Mouse (Mus musculus) myocyte (in vitro differentiated cells): ENCODE data around the gene Ssh1. TPM values are rescaled to one million over a fixed set of nuclear protein-coding genes. Genes with fewer than 3 reads are reported as not detected.

Experiments
- H3K27me3 ChIP-seq: one replicate; pipeline ENCODE4 v1.6.1; 2011; ENCODE audit not compliant: control insufficient read depth, insufficient read depth, insufficient read length
- H3K36me3 ChIP-seq: one replicate; pipeline ENCODE4 v1.6.1; 2011; ENCODE audit not compliant: control insufficient read depth, insufficient read depth
- H3K4me2 ChIP-seq: one replicate; pipeline ENCODE4 v1.6.1; 2011; ENCODE audit warnings: low read depth, control low read depth
- H3K4me3 ChIP-seq: one replicate; pipeline ENCODE4 v1.5.1; 2011; ENCODE audit warnings: mild to moderate bottlenecking, control low read depth, moderate library complexity
- H3K79me2 ChIP-seq: one replicate; pipeline ENCODE4 v1.6.1; 2011; ENCODE audit not compliant: control insufficient read depth, insufficient read depth
- H3ac ChIP-seq: one replicate; pipeline ENCODE4 v1.6.1; 2011; ENCODE audit not compliant: control insufficient read depth, insufficient read length
- CEBPB ChIP-seq: IDR thresholded peaks from 2 replicates; pipeline ENCODE4 v1.6.1; 2011; ENCODE audit warnings: mild to moderate bottlenecking, moderate library complexity; ENCODE audit not compliant: poor library complexity, insufficient read depth, severe bottlenecking
- E2F4 ChIP-seq: IDR thresholded peaks from one replicate; pipeline ENCODE4 v1.6.1; 2011; ENCODE audit warnings: mild to moderate bottlenecking, control low read depth, moderate library complexity; ENCODE audit not compliant: insufficient read depth
- MAX ChIP-seq: IDR thresholded peaks from one replicate; pipeline ENCODE4 v1.6.1; 2011; ENCODE audit warnings: low read depth, mild to moderate bottlenecking, control low read depth
- MYOD1 ChIP-seq, 3 experiments: IDR thresholded peaks; one replicate each; pipeline ENCODE4 v1.6.1; 2011; ENCODE audit warnings: control low read depth in 2 of 3, low read depth in 2 of 3, mild to moderate bottlenecking in 2 of 3, moderate library complexity in 1 of 3; ENCODE audit not compliant: insufficient read length in 2 of 3, control insufficient read depth in 1 of 3
- MYOG ChIP-seq, 3 experiments: IDR thresholded peaks; one replicate each; pipeline ENCODE4 v1.6.1; 2011; ENCODE audit warnings: control low read depth in 2 of 3, low read depth in 2 of 3, mild to moderate bottlenecking in 2 of 3; ENCODE audit not compliant: insufficient read length in 2 of 3, control insufficient read depth in 1 of 3, insufficient read depth in 1 of 3
- POLR2A ChIP-seq: IDR thresholded peaks from one replicate; pipeline ENCODE4 v1.6.1; 2011; ENCODE audit warnings: low read depth, mild to moderate bottlenecking, control low read depth, moderate library complexity; ENCODE audit not compliant: insufficient read length
- POLR2AphosphoS2 ChIP-seq: IDR thresholded peaks from one replicate; pipeline ENCODE4 v1.6.1; 2011; ENCODE audit warnings: low read depth, control low read depth; ENCODE audit not compliant: insufficient read length
- REST ChIP-seq: IDR thresholded peaks from one replicate; pipeline ENCODE4 v1.6.1; 2011; ENCODE audit warnings: mild to moderate bottlenecking, control low read depth, moderate library complexity; ENCODE audit not compliant: insufficient read depth, insufficient read length
- SRF ChIP-seq: IDR thresholded peaks from one replicate; pipeline ENCODE4 v1.6.1; 2011; ENCODE audit warnings: low read depth; ENCODE audit not compliant: control insufficient read depth, insufficient read length
- TCF12 ChIP-seq: IDR thresholded peaks from one replicate; pipeline ENCODE4 v1.6.1; 2011; ENCODE audit warnings: mild to moderate bottlenecking, control low read depth; ENCODE audit not compliant: poor library complexity, insufficient read depth, severe bottlenecking
- TCF3 ChIP-seq: IDR thresholded peaks from one replicate; pipeline ENCODE4 v1.6.1; 2011; ENCODE audit warnings: low read depth, control low read depth; ENCODE audit not compliant: insufficient read length
- USF1 ChIP-seq: IDR thresholded peaks from one replicate; pipeline ENCODE4 v1.6.1; 2011; ENCODE audit warnings: low read depth, mild to moderate bottlenecking, control low read depth, moderate library complexity
- polyA plus RNA-seq: library from polyadenylated mRNA; unstranded; fragments of >200 nt; fragmentation: generic; extraction: Trizol; gene quantifications from one replicate; pipeline ENCODE4 v1.2.1, GENCODE M21; 2012; ENCODE audit warnings: missing spikeins

The Ssh1 gene
- polyA plus RNA-seq, 1 experiment = 3.4 TPM

GRCm38 (mm10) chr5:113907786-113908567 lies 85.7 kb downstream of the Ssh1 start:
- Histone ChIP-seq H3K4me2 (peak overlapping the region; percentile 89), H3K79me2 (peaks cover 52% of the 10 kb centered on the region), H3K36me3 (no peaks in the 10 kb centered on the region), H3ac (peak overlapping the region; percentile 87), H3K27me3 (no peaks in the 10 kb centered on the region), H3K4me3 (peak overlapping the region; percentile 32)
- TF ChIP-seq MYOD1 (IDR thresholded peaks at IDR 0.05; ENCODE audit: control insufficient read depth in 1 of 3, insufficient read length in 2 of 3, low read depth in 2 of 3) = peak in 1 of 3 experiments; percentile 19
- no peak for TF ChIP-seq REST
- TF ChIP-seq USF1 = no peak
- TF ChIP-seq TCF12 = no peak
- TF ChIP-seq TCF3 = no peak
- TF ChIP-seq CEBPB = no peak
- TF ChIP-seq SRF = no peak
- no peak for TF ChIP-seq POLR2AphosphoS2
- TF ChIP-seq POLR2A = peak; percentile 16
- no peak for TF ChIP-seq MAX
- no peak for TF ChIP-seq MYOG (IDR thresholded peaks at IDR 0.05; ENCODE audit: control insufficient read depth in 1 of 3, insufficient read depth in 1 of 3, insufficient read length in 2 of 3, low read depth in 2 of 3)
- no peak for TF ChIP-seq E2F4

- Histone ChIP-seq H3K4me3 (peak overlapping the region; percentile 32), H3K79me2 (peaks cover 61% of the 10 kb centered on the region), H3K4me2 (peak overlapping the region; percentile 89), H3ac (peak overlapping the region; percentile 87), H3K27me3 (no peaks in the 10 kb centered on the region), H3K36me3 (no peaks in the 10 kb centered on the region)
- TF ChIP-seq SRF = no peak
- TF ChIP-seq REST = no peak
- TF ChIP-seq POLR2A = no peak
- TF ChIP-seq MYOG (IDR thresholded peaks at IDR 0.05; ENCODE audit: control insufficient read depth in 1 of 3, insufficient read depth in 1 of 3, insufficient read length in 2 of 3, low read depth in 2 of 3) = no peak
- no peak for TF ChIP-seq E2F4
- TF ChIP-seq MAX = no peak
Observed at GRCm38 (mm10) chr5:113906958-113907735, 86.5 kb downstream of the Ssh1 start.

GRCm38 (mm10) chr5:113904987-113905386 lies 88.7 kb downstream of the Ssh1 start:
- H3K36me3 ChIP-seq = no peaks in the 10 kb centered on the region
- H3K27me3 ChIP-seq = no peaks in the 10 kb centered on the region
- H3ac ChIP-seq = no peak overlapping the region
- H3K4me2 ChIP-seq = peak overlapping the region; percentile 13
- TF ChIP-seq TCF3 = no peak
- no peak for TF ChIP-seq TCF12
- TF ChIP-seq MYOD1 (IDR thresholded peaks at IDR 0.05; ENCODE audit: control insufficient read depth in 1 of 3, insufficient read length in 2 of 3, low read depth in 2 of 3) = no peak
- no peak for TF ChIP-seq SRF
- no peak for TF ChIP-seq E2F4
- no peak for TF ChIP-seq MAX
- TF ChIP-seq CEBPB = no peak
- TF ChIP-seq POLR2A = no peak
- no peak for TF ChIP-seq MYOG (IDR thresholded peaks at IDR 0.05; ENCODE audit: control insufficient read depth in 1 of 3, insufficient read depth in 1 of 3, insufficient read length in 2 of 3, low read depth in 2 of 3)
- no peak for TF ChIP-seq REST
- TF ChIP-seq USF1 = no peak
- TF ChIP-seq POLR2AphosphoS2 = no peak
- H3K79me2 ChIP-seq = peaks cover 80% of the 10 kb centered on the region
- H3K4me3 ChIP-seq = no peak overlapping the region

GRCm38 (mm10) chr5:113902983-113903382 lies 90.7 kb downstream of the Ssh1 start:
- Histone ChIP-seq H3K27me3 (no peaks in the 10 kb centered on the region), H3K4me3 (no peak overlapping the region), H3ac (no peak overlapping the region), H3K36me3 (no peaks in the 10 kb centered on the region), H3K79me2 (peaks cover 98% of the 10 kb centered on the region), H3K4me2 (no peak overlapping the region)
- TF ChIP-seq SRF (no peak), TCF3 (no peak), TCF12 (no peak), CEBPB (no peak), MYOD1 (IDR thresholded peaks at IDR 0.05; ENCODE audit: control insufficient read depth in 1 of 3, insufficient read length in 2 of 3, low read depth in 2 of 3) (no peak), POLR2AphosphoS2 (no peak), USF1 (no peak), POLR2A (no peak)
